Mouse (Mus musculus): ENCODE data around the gene Ap1m2.
"Not testable (repeated sequence)": the region's sequence is repeated elsewhere in the genome, so short reads cannot be mapped to it uniquely, and the experiment has no call there.

Gene Ap1m2

DNA sequence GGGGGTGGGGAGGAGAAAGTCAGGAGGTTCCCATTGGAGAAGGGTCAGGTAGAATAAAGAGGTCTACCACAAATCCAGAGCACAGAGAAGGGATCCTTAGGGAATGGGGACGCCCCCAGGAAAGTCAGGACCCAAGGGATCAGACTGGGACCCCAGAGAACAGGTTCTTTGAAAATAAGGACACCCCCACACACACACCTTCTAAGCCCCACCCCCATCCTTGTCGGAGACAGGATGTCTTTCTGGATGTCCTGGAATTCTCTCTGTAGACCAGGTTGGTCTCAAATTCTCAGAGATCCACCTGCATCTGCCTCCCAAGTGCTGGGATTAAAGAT, 22.8 kb downstream of the Ap1m2 start:
- DNase-seq (ENCODE audit: low read depth, low spot score) = no peak

DNA sequence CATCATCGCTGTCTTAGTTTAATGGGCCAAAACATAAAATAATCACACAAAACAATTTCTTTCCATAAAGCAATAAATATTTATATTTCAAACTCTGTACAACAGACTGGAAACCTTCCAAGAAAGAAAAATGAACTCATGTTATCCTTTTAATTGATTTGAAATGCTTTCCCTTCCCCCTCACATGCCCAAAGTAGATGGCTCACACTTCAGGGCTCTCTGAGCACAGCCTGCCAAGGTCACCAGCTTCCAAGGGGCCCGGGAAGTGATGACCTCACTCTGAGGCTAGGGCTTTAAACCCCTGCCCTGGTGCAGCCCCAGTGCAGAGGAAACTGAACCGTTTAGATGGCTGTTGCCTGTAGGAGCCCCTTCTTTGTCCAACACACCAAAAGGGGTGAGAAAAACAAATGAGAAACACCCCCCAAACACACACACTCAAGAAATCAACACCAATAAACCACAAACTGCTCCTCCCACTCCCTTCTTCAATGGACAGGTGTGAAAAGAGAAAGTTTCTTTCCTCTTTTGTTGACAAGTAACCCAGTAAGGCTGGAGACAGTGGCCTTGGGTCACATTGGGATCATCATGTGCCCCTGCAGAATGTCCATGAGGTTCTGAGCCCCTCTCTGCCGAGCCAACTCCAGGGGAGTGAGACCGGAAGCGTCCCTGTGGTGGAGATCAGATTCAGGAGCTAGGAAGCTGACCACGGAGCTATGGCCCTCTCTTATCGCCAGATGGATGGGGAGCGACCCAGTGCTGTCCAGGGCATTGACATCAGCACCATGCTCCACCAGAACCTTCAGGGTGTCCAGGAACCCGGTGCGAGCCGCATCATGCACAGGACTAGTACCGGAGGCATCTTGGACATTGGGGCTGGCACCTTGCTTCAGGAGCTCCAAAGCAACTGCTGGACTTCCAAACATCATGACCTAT, 23.5 kb downstream of the Ap1m2 start:
- no peak for DNase-seq (ENCODE audit: low read depth, low spot score)

DNA sequence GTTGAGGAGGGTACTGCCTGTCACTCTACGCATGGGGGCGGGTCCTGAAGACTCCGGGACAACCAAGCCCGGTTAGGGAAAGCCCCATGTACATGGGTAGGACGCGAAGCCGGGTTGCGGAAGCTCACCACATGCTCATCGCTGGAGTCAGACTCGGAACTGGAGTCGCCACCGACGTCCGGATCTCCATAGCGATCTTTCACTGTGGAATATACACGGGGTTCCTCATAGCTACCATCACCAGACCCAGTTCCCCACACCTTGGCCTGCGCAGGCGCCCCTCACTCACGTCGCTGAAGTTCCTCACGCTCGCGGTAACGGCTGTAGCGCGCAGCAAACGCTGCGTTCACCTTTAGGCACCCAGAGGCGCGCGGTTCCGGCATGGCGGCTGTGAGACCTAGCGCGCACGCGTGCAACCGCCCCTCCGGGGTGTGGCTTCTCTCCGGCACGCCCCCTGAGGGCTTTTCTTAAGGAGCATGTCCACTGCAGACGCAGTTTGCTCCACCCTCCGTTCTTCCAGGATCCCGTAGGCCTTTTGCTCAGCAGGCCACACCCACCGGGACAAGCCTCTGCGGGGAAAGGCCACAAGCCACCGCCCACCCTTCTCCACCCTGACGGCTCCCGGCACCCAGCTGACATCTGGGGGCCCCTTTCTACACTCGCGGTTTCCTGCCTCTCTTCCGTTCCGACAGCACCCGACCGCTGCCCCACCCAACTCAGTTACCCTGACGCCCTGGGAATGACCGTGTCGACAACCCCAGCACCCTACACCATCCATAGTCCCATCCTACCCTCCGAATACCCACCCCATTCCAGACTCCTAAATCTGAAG, 24.4 kb downstream of the Ap1m2 start, which contains the start of gene Kri1:
Kri1 (minus strand) TSS at position 399 of the 832 bp plus-strand sequence.
- peak; percentile 99 for DNase-seq (ENCODE audit: low read depth, low spot score)

DNA sequence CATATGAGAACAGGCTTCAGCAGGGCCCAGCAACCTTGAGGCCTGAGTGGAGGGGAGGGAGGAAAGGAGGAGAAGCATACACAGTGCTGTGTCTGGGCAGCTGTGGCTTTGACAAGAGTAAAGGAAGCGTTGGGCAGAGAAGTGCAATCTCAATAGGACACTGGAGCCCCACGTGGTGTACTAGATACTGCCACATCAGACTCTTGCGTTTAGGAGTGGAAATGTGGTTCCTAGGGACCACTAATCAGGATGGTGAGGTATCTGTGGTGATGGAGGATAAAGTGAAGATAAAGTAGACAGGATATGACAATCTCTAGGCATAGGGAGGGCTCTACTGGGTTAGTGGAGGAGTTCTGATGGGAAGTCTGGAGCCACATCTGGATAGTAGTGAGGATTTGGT, 25.4 kb downstream of the Ap1m2 start:
- no peak for DNase-seq (ENCODE audit: low read depth, low spot score)

DNA sequence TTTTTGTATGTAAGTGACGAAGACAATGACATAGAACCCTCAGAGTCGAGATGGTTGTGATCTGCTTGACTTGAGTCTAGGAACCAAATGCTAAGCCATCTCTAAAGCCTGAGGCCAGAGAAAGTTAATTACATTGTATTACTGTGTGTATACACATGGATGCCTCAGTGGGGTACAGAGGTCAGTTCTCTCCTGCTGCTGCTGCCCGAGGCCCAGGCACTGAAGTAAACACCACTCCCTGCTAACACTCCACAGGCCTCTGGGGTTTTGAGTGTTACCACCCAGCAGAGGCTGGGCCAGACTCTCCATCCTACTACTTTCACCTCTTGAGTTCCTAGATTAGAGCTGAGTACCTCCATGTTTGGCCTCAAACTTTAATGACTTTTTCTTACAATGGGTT, 28.1 kb downstream of the Ap1m2 start:
- no peak for DNase-seq (ENCODE audit: low read depth, low spot score)

DNA sequence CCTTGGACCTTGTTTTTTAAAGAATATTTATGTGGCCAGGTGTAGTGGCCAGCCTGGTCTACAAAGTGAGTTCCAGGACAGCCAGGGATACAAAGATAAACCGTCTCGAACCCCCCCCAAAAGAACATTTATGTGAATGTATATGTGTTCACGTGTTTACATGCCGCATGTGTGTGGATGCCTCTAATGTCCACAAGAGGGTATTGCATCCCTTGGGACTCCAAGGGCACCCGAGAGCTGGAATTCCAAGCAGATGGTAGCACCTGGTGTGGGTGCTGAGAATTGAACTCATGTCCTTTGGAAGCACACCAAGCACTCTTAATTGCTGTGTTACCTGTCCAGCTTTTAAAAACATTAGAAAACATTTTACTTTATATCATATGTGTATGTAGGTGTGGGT, 28.5 kb downstream of the Ap1m2 start:
- DNase-seq (ENCODE audit: low read depth, low spot score) = no peak

DNA sequence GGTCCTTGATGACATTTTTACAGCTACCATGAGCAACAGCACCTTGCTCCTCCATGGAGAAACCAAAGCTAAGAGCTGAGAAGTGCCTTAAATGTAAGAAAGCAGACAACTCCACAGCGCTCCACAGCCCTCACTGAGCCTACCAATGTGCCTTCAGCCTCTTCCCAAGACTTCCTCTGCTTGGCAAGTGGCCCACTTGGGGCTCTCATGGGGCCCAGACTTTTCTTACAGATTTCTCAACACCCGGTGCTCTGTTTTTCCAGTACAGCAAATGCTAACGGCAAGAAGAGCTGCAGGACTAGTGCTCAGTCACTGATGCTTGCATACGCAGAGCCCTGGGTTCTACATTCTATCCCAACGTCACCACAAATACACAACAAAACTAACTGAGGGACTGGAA, 34.4 kb downstream of the Ap1m2 start:
- no peak for DNase-seq (ENCODE audit: low read depth, low spot score)

DNA sequence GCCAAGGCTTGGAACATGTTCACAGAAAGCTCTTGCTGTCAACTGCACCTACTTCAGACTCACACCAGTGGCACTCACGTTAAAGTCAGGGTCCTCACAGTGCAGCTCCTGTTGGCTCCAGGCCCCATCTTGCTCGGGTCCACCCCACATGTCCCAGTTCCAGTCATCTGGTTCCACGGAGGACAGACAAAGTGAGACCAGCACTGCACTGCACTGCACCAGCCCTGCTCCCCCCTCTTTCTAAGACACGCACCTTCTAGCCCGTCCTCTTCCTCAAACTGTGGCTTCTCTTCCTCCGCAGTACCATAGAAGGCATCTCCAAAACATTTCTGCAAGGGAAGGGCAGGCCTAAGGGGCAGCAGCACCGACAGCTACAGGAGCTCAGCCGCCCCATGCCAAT, 35.8 kb downstream of the Ap1m2 start:
- DNase-seq (ENCODE audit: low read depth, low spot score) = no peak

DNA sequence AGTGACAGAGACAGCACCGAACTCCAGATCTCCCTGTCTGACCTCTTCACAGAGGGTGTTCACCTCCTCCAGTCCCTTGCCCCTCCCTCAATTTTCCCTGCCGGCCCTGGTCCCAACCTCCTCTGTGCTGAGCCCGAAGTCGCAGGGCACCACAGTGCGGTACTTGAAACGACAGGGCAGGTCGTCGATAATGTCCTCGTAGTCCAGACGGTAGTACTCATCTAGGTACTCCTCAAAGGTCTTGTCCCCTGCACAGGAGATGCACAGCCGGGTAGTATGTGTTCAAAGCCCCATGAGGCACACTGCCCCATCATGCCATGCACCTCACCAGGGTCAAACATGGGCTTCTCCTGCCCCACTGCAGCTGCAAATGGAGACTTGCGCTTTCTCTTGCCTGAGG, 36.4 kb downstream of the Ap1m2 start:
- no peak for DNase-seq (ENCODE audit: low read depth, low spot score)

DNA sequence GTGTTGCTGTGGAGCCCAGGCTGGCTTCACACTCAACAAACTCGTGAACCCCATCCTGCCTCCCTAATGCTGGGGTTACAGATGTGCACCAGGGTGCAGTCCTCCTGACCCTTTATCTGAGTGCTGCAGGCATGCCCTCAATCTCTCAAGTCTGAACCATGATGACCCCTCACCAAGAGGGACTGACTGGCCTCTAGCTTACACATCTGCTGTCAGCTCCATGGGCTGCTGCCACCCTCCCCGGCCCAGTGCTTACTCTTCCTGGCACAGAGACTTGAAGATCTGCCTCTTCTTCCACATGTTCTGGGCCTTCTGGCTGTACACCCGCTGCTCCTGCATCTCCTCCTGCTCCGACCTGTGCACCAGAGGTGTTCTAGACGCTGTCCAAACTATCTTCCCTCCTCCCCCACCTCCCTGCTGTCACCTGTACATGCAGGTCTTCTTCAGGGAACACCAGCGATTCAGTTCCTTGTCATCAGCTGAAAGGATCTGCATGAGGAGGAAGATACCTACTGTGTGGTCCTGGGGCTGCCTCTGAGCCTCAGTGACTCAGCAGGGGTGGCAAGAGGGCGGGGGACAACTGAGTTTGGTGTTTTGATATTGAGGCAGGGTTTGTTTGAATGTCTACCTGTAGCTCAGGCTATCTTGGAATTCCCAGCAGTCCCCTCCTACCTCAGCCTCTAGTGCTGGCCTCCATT, 37.0 kb downstream of the Ap1m2 start:
- DNase-seq (ENCODE audit: low read depth, low spot score) = no peak

DNA sequence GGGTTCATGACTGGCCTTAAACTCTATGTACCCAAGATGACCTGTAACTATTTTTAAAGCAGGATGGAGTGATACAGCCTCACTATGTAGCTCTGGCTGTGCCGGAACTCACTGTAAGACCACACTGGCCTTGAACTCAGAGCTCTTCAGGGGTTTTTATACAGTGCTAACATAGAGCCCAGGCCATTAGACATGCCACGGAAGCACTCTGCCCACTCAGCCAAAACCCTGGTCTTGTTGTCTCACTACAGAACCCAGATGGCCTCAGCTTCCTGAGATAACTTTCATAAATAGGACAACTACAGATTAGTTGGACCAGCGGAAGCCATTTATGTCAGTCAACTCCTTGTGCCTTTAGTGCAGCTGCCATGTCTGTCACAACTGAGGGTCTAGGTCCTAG, 37.8 kb downstream of the Ap1m2 start:
- DNase-seq (ENCODE audit: low read depth, low spot score) = no peak

DNA sequence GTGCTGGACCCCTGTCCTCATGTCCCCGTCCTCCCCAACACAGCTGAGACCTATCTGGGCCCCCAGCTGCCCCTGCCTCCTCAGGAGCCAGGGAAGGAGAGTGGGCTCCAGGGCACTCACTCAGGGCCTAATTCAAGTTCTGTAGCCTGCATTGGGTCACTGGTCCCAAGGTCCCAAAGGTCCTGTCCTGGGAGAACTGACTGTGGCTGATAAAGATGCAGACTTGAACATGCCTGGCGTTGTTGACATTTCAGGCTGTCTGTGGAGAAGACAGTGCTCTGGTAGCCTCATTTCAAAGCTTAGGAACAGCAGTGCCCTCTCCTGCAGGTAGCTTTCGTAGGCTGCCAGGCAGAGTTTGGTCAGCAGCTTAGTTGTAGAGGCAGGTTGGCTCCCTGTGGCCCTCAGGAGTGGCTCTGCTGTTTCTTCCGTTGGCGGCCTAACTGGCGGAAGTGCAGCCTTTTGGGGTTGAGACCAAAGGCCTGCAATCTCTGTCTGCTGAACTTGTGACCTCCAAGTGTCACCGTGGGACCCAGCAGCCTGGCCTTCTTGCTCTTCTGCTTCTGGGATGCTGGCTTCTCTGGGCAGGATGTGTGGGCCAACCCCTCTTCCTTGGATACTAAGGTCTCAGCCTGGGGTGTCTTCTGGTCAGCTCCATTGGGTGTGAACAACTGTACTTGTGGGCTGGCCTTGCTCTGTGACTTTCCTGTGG, 38.5 kb downstream of the Ap1m2 start:
- no peak for DNase-seq (ENCODE audit: low read depth, low spot score)

DNA sequence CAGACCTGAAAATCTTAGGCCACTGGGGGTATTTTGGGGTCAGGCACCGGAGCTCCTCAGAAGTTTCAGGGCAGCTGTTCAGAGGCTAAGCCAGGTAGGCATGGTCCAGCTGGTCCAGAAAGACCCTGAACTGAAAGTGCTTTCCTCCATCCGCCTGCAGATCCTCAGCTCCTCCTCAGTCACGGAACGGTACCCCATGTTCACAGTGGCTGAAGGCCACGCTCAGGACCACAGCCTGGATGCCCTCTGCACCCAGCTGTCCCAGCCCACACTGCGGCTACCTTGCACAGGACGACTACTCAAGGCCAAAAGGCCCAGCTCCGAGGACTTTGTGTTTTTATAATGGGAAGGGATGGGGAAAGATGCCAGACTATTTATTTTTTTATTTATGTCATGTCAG, 39.0 kb downstream of the Ap1m2 start:
- no peak for DNase-seq (ENCODE audit: low read depth, low spot score)

DNA sequence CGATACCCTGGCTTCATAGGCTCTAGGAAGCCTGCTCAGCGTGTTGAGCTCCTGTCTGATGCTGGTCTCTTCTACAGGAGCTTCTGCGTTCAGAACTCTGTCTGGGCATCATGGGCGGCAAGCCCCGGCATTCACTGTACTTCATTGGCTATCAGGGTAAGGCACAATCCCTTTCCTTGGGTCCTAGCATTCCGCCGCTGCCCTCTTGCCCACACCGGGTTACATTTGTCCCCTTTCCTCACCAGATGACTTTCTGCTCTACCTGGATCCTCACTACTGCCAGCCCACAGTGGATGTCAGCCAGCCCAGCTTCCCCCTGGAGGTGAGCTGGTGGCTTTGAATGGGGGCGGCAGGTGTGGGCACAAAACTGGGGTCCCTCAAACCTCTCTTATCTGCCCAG, 39.7 kb downstream of the Ap1m2 start:
- DNase-seq (ENCODE audit: low read depth, low spot score) = no peak

DNA sequence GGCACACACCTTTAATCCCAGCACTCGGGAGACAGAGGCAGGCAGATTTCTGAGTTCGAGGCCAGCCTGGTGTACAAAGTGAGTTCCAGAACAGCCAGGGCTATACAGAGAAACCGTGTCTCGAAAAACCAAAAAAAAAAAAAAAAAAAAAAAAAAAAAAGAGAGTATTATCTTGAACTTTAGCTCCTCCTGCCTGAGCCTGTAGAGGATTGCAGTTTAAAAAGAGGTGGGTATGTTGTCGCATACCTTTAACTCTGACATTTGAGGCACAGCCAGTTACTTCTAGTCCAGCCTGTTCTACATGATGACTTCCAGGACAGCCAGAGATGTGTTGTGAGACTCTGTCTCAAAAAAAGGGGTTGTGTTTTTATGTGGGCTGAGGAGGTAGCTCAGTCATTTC, 42.5 kb downstream of the Ap1m2 start:
- DNase-seq (ENCODE audit: low read depth, low spot score) = not testable (repeated sequence)

DNA sequence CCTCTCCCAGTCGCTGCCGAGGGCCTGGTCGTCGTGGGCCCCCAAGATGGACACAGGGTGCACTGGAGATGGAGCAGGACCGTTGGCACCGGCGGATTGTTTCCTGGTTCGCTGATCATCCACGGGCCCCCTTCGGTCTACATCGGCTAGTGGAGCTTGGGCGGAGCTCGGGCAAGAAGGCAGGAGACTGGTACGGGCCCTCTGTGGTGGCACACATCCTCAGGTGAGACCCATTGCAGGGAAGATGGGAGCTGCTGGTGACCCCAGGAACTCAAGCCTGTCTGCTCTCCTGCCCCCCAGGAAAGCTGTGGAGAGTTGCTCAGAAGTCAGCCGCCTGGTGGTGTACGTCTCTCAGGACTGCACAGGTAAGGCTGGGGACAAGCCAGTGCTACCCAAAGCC, 43.8 kb downstream of the Ap1m2 start:
- no peak for DNase-seq (ENCODE audit: low read depth, low spot score)

DNA sequence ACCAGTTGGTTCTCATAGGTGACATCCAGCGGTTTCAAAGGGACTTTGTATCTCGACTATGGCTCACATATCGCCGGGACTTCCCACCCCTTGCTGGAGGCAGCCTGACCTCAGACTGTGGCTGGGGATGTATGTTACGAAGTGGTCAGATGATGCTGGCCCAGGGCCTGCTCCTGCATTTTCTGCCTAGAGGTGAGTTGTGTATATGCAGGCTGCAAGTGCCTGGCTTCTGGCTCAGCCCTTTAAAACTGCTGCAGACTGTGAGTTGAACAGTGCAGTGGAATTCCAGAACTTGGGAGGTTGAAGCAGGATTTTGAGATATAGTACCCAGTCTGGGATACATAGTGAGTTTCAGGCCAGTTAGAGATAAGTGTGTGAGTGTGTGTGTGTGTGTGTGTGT, 45.2 kb downstream of the Ap1m2 start:
- DNase-seq (ENCODE audit: low read depth, low spot score) = no peak

DNA sequence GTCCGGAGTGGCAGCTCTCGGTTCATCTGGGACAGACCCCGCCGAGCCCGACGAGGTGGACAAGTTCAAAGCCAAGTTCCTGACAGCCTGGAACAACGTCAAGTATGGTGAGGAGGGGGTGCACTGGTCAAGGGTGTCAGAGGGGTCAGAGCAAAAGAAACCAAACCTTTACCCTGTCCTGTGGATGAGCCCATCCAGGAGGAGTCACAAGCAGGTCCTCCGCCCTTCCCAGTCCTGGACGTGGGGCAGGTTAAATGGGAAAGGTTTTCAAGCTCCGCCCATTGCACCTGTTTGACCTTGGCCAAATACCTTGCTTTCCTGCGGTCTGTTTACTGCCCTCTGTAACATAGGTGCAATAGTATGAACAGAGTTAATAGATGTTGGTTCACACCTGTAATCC, 46.5 kb downstream of the Ap1m2 start:
- no peak for DNase-seq (ENCODE audit: low read depth, low spot score)

DNA sequence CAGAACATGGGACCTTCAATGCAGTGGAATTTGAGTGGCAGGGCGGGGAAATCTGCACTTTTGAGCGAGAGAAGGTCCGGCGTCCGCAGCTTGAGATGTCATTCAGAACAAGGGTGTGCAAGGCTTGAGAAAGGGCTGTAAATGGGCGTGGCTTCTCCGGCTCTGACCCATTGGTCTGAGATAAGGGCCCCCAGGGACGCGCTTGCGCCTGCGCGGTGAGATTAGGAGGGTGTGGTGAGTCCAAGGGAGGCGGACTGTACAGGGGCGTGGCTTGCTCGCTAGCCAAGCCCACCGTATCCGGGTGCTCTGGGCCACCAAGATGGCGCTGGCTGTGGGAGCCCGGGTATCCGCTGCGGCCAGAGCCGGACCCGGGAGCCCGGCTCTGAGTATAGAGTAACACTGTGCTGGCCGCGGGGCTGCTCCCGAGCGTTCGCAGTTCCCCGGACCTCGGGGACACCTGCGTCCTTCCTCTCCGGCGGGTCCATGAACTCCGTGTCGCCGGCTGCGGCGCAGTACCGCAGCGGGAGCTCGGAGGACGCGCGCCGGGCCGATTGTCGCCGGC, 47.1 kb downstream of the Ap1m2 start, which contains the start of gene Atg4d:
Atg4d (plus strand) TSS at position 294 of the 562 bp plus-strand sequence.
- DNase-seq (ENCODE audit: low read depth, low spot score) = peak; percentile 99

DNA sequence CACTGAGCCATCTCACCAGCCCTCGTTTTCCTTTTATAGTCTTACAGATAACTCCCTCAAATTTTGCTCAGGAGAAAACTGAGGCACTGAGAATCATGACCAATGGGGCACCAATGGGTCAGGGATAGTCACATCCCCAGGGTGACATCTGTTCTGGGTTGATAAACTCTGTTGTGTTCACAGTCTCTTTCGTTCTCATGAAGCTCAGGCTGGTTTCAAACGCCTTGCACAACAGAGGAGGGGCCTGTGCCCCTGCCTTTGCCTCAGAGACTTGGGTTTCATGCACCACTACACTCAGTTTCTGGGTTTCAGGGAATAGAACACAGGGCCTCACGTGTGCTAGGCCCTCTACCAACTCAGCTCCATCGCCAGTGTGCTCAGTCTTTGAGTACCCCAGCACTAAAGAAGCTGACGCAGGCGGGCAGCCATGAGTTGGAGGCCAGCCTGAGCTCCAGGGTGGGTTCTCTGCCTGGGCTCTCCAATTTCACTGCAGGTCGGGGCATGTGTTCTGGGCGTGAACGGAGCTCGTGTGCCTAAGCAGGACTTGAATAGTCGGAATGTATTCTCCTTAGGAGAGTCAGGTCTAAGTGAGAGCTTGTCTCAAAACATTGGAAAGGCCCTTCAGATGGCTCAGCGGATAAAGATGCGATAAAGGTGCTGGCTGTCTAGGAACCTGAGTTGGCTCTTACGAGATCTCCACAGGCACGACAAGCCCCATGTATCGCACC, 47.7 kb downstream of the Ap1m2 start:
- DNase-seq (ENCODE audit: low read depth, low spot score) = peak; percentile 81
